Mouse (Mus musculus) G1E (cell line): Measurements from ENCODE around the gene Lcn2.

Experiments
- CTCF ChIP-seq: IDR thresholded peaks from 2 replicates; pipeline ENCODE4 v1.5.1; 2012; ENCODE audit warnings: low read depth, low read length, inconsistent platforms, mixed read lengths
- GATA1 ChIP-seq: IDR thresholded peaks from 2 replicates; pipeline ENCODE4 v1.6.1; 2012; ENCODE audit warnings: borderline replicate concordance, low read length, inconsistent platforms, mixed read lengths

DNA sequence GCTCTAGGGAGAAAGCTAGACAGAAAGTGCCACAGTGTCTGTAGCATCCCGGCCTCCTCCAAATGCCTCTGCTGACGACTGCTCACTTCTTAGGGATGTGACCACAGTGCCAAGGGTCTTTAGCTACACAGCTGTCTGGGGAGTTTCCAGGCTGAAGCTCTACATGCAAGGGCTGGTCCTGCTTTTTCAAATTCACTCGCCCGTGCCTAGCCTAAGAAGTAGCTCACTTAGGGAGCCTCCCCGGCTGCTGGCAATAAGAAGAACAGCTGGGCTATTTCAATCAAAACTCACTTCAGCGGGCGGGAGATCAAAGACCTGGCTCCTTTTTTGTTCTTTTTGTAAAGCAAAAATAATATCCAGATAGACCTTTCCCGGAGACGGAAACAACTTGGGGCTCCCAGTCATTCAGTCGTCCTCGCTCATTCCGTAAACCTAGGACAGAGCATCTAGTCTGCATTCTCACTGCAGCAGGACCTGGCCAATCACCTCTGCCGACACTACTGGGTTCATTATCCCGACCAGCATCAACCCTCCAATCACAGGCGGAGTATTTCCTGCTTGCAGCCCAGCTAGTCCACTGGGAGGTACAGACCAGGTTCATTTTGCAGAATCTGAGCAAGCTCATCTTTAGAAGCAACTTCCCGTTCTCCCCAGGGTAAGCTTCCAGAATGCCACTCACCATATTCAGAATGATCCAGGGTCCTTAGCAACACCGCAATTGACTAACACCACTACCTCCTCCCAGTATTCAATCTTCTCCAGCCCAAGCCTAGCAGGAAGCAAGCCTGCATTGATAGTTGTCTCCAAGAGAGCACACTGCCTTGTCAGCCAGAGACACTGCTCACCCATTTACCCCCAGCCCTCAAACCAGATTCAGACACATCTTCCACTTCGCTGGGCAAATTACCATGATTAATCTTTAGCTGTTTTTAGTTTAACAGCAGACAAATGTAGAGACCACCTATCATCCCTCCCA lies 42.9 kb upstream of the Lcn2 start:
- TF ChIP-seq CTCF, result no peak
- TF ChIP-seq GATA1, result no peak
